Mouse (Mus musculus) ES-Bruce4 (cell line): ENCODE data around the gene Chic2.

Experiments used
- CTCF ChIP-seq: IDR thresholded peaks from one replicate; pipeline ENCODE4 v1.8.1; 2011; ENCODE audit warnings: low read depth, low read length
- EP300 ChIP-seq: IDR thresholded peaks from 2 replicates; pipeline ENCODE4 v1.6.1; 2011; ENCODE audit warnings: low read depth, low read length; ENCODE audit not compliant: insufficient read depth
- POLR2A ChIP-seq: IDR thresholded peaks from one replicate; pipeline ENCODE4 v1.8.1; 2011; ENCODE audit warnings: low read length; ENCODE audit not compliant: insufficient read depth

- TF ChIP-seq POLR2A = no peak
- no peak for TF ChIP-seq CTCF
- no peak for TF ChIP-seq EP300
Observed at GRCm38 (mm10) chr5:75044310-75044904, at the start of gene Chic2.
